Mouse (Mus musculus) cerebellum, adult 2 months (tissue): Measurements from ENCODE around the gene Adam11.

ENCODE experiments used
- CTCF ChIP-seq: fragments of 200-500 bp; IDR thresholded peaks from 2 replicates; pipeline ENCODE4 v1.5.1; 2011; ENCODE audit warnings: low read depth, mild to moderate bottlenecking, control low read depth, low read length, moderate library complexity, borderline replicate concordance; ENCODE audit not compliant: insufficient read depth
- POLR2A ChIP-seq: fragments of 200-500 bp; IDR thresholded peaks from 2 replicates; pipeline ENCODE4 v1.6.1; 2011; ENCODE audit warnings: low read length, control low read depth, borderline replicate concordance; ENCODE audit not compliant: insufficient read depth

DNA sequence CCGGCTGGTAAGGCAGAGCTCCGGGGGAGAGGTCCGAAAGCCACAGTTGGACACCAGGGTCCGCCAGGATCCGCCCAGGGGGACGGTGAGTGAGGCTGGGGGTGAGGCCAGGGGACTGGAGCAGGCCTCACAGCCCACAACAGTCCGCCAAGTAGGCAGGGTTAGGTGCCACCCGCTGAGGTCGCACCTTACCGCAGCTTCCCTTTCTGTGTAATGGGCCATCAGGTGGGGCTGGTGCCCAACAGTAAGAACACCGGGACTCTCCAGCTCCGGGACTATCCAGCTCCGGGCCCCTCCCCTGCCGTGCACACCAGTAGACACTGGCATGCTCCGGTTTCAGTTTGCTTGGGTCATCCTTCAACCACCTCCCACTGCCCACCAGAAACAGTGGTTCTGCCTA is 1.0 kb downstream of the Adam11 start:
- TF ChIP-seq CTCF (no peak), POLR2A (no peak)
